Mouse (Mus musculus) left cerebral cortex, postnatal 25 days (tissue): ENCODE measurements around the gene Mast4. TPM values are rescaled to one million over a fixed set of nuclear protein-coding genes. Genes with fewer than 3 reads are reported as not detected.

Experiments
- DNase-seq, 2 experiments: peaks; one replicate each; pipeline ENCODE4 v3.0.0; 2022; ENCODE audit warnings: low spot score in 2 of 2, mixed read lengths in 1 of 2
- intact Hi-C: fragments of 180-260 bp; cut with DNase I; formaldehyde crosslinking; loops from one replicate; pipeline ENCODE4 v1.15.1; 2025
- total RNA-seq, 2 experiments: library from RNA; stranded (reverse); gene quantifications; 2 replicates each; pipeline ENCODE4 v1.2.3; 2021

The Mast4 gene
- total RNA-seq, 2 experiments from 2014 or later = 41.2 to 46.7 TPM

DNA sequence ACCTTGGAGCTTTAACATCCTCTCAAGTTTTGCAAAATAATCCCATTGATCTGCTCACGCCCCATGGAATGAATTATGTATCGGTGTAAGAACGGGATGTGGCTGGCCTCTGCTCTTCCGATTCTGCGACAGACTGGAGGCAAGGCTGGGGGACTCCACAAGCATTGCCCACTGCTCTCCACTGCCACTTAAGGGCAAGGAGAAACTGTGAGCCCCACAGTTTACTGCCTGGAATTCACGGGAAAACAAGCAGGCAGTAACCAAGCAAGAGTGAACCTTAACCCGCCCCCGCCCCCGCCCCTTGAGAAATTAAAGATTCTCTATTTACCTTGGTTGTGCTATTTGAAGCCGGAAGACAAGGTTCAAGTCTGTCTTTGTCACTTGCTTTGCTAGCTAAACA lies 444.3 kb downstream of the Mast4 start:
- intact Hi-C loops = no loop called here

DNA sequence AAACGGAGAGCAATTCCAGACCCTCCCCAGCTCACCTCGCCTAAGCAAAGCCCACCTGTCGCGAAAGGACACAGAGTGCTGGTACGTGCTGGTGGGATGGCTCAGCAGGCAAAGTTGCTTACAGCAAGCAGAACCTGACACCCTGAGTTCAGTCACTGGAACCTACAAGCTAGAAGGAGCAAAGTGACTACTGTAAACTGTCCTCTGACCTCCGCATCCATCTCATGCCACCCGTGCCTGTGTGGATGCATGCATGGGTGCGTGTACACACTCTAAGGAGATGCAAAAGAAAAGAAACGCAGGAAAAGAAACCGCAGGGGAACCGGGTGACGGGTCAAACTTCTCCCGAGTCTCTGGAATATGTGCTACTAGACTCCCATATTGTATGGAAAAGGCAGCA lies 444.8 kb downstream of the Mast4 start:
- intact Hi-C loops = no loop called here
- DNase-seq = no peak

More for the DNA sequence above, 444.3 kb downstream of the Mast4 start:
- DNase-seq = no peak

DNA sequence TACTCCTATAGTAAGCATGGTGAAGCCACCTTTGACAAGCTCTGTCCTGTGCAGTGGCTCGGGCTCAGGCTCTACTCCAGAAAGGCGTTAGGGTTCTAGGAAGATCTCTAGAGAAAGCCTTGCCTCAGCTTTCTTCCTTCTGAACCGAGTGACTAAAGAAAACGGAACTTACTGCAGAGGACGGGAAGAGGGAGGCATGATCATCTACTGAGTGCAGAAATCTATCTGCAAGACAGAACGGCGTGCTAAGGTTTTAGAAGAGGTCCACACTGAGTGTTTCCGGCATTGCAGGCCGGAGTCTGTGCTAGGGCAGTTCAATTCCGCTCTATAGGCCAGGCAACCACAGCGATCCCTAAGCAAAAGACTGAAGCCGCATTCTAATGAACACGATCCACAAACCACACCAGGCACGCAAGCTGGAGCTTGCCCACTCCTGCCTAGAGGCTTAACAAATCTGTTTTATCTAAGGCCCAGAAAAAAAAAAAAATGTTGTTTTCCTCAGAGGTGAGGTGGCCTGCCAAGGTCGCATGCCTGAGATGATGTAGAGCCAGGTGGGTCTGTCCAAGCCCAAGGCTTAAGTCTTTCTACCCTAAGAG lies 445.3 kb downstream of the Mast4 start:
- intact Hi-C loops = no loop called here
- no peak for DNase-seq

DNA sequence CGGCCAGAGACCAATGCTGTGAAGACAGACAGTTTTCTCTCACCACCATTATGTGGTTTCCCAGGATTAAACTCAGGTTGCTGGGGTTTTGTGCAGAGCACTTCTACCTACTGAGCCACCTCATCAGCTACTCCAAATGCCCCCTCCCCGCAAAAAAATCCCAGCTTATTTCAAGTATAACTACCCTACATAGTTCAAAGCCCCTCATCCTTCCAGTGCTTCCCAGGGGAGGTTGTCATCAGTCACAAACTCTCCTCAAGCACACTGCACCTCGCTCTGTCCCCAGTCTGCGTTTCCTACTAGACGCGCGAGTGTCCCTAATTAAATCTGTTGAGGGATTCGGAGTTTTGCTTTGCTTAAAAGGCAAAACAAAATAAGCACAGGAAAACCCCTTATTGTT lies 446.1 kb downstream of the Mast4 start:
- no peak for DNase-seq
- intact Hi-C loops = no loop called here

DNA sequence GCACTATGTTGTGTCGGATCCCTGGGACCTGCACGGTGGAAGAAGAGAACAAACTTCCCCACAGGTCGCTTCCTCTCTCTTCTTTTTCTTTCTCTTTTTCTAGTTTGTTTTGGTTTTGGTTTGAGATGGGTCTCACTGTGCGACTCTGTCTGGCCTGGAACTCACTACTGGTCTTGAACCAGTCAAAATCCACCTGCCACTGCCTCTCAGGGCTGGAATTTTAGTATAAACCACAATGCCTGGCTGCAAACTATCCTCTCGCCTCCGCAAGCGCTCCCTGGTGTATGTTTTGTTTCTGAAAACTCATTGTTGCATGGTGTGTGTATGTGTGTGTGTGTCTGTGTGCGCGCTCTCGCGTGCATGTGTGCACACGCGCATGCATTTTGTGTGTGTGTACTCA lies 446.8 kb downstream of the Mast4 start:
- no peak for DNase-seq
- intact Hi-C loops = no loop called here

DNA sequence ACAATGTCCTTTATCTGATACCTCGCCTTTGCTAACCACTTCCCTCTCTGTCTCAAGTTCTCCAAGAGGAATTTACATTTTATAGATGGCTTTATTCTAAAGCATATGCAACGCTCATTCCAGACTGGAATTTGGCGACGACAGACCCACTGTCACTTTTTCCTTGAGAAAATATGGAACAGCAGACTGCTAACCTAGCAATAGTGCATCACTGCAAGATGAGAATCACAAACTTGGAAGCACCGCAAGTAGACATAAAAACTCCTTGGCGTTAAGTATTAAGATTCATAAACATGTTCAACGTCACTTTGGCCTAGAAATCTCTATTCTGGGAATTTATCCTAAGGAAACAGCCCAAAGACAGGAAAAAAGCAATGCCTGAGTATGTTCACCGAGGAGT lies 447.5 kb downstream of the Mast4 start:
- intact Hi-C loops = no loop called here
- no peak for DNase-seq

DNA sequence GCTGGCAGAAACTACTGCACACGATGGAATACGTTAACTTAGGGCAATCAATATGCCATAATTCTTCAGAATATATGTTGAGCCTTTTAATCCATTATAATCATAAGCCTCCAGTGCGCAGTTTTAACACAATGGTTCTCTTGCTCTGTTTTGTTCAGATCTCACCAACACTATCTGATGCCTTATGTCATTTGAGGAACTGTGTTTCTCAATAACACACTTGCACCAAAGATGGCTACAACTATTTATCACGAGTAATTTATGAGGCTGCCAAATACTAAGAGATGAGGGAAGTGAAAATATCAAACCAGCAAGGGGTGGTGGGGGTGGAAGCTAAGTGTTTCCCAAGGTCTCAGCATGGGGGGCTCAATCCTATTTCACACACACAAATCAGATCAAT lies 448.1 kb downstream of the Mast4 start:
- intact Hi-C loops = no loop called here
- DNase-seq = no peak

DNA sequence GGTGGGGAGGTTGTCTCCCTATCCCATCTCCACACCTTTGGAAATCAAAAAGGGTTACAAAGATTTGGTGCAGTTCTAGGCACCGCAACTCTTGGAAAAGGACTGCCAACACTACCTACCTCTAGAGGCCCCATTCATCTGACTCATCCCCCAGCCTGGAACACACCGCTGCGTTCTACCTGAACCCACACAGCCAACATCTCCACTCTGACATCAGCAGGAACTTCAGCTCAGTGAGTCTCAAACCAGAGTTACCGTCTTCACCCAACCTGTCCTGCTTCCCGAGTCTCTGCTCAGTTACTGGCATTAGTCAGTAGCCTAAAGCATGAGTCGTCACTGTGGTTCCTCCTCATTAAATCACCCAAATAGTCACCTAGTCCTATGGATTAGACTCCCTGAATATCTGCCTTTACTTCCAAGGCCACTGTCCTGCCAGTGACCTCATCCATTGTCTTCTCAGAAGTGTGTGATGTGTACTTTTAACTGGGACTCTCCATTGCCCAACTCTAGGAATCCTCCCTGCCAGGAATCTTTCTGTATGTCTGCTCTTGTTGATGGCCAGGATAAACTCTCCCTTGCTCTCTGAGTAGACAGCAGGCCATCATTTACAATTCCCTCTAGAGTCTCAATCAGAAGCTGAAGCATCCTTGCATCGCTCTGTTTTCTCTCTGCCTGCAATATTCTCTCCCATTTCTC lies 453.8 kb downstream of the Mast4 start:
- no peak for DNase-seq
- intact Hi-C loops = no loop called here

DNA sequence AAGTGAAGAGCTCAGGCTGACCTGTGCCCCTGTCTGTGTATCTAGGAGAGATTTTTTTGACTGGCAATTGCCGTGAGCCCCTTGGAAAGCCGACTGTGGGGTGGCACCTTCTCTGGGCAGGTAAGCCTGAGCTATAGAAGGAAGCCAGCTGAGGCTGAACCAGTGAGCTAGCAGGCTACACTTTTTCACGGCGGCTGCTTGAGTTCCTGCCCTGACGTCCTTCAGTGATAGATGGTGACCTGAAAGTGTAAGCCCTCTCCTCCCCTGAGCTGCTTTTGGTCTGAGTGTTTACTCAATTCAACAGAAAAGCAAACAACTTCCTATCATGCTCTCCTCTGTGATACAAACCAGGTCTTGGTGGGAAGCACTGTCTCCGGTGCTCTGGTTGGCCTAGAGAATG lies 455.7 kb downstream of the Mast4 start:
- DNase-seq = no peak

DNA sequence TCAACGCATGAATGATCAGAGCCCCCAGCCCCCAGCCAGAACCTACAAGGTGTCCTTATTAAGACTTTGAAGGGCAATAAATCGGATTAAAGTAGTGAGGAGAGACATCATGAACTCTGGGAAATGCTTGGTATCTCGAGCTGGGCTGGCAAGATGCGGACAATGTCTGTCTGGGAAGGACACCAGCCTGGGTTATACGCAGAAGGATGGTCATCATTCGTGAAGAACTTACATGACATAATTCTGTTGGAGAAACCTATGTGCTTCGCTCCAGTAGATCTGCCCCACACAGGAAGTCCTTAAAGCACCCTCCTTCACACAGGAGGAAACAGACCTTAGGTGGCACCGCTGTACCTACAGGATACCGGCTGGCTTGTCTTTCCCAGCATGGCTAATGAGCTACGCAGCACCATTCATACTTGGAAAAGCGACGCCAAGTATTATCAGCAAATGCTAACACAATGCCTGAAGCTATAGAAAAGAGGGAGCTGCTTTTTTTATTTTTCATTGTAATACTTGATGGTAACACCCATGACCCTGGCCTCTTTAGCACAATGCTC lies 456.5 kb downstream of the Mast4 start:
- intact Hi-C loops = no loop called here

More for the DNA sequence above, 455.7 kb downstream of the Mast4 start:
- intact Hi-C loops = no loop called here

DNA sequence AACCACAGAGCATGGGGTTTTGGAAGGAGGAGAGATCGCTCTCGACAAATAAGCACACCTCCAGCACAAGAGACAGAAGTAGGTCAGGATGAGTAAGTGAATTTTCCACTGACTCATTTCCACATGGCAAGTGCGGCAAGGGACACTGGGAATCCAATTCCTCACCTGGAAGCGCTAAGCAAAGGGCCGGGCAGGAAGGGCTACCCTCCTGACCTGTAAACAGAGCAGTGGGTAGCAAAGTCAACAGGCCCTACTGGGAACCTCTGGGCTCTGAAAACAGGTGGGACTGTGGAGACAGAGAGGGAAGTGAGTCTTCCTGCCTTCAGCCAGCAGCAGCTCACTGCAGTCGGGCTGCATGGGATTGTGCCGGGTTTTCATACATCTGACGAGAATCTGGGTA lies 457.1 kb downstream of the Mast4 start:
- intact Hi-C loops = no loop called here
- DNase-seq = peak; percentile 42 to 80

More for the DNA sequence above, 456.5 kb downstream of the Mast4 start:
- no peak for DNase-seq

DNA sequence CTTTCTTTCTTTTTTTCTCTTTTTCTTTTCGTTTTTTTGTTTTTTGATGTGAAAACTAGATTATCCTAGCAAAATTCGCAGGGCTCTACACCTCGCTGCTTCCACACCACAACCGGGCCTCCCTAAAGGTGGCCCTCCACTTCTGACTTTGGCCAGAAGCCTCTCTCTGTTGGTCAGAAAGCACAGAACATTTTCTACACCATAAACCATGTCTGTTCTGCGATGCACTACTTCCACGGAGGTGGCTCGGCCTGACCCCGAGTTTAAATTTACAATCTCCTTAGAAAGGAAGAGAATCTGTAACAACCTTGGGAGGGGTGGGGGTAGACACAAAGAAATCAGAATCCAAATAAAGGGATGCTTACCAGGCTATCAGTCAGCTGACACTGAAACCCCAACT lies 458.8 kb downstream of the Mast4 start:
- intact Hi-C loops = no loop called here
- no peak for DNase-seq

DNA sequence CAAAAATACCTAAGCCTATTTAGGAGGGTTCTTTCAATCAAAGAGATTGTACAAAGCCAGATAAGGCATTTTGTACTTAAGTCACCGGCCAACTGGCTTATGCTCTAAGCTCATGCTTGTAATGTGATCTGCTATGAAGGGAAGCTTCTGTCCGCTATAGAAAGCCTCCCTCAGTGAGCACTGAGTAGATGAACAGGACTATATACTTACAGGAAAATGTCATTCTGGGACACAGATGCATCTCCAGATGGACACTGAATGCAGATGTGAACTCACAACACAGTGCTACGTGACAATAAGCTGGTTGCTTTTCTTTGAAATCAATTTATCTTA lies 459.2 kb downstream of the Mast4 start:
- intact Hi-C loops = no loop called here
- DNase-seq = no peak

DNA sequence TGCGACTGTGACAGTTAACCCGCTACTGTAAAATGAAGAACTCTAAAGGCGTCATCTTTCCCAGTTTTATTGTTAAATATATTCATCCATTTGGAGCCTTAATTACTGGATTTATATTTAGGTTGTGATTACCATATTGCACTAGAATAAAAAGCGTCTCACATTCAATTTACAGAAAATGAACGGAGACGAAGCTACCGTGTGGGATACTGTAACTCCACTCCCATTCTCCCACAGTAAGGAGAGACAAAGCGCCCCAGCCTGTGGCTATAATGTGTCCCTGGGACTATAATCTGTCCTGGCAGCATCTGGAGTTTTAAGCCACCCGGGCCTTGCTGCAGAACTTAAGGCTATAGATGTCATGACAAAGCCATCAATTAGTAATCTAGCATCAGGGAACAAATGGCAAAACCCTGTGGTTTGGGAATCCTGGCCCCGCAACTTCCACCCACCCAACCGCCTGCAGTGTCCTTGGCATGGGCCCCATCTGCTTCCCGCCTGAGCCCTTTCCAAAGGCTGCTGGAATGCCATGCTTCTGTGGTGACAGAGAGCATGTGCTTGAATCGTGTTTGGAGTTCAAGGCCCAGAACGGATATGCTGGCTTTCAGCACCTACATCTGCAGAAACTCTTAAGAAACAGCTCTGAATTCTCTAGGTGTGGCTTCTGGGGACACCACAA lies 459.7 kb downstream of the Mast4 start:
- peak; percentile 21 to 57 for DNase-seq
- intact Hi-C loops = no loop called here

DNA sequence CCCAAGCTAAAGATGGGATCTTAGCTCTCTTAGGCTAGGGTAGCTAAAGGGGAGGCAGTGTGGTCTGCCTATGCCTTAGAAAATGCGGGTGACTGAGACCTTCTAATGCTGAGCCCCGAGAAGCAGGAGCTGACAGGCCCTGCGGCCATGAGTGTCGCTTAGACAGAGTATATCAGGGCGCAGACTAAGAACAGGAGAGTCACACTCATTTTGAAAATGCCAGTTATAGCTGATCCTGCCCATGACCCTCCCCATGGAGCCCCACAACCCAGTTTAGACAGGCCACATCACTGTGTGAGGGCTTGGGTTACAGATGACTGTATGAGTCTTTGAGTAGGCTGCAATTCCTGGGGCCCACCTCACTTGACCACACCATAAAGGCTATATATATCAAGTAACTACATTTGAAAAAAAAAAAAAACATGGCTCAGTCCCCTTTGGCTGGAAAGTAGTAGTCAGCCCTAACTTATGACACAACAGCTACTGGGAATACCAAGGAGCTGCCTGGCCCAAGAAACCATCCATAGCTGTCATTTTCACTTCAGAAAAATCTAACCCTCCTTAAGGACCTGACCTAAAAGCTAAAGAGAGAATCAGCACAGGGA lies 460.8 kb downstream of the Mast4 start:
- DNase-seq = no peak
- intact Hi-C loops = no loop called here

DNA sequence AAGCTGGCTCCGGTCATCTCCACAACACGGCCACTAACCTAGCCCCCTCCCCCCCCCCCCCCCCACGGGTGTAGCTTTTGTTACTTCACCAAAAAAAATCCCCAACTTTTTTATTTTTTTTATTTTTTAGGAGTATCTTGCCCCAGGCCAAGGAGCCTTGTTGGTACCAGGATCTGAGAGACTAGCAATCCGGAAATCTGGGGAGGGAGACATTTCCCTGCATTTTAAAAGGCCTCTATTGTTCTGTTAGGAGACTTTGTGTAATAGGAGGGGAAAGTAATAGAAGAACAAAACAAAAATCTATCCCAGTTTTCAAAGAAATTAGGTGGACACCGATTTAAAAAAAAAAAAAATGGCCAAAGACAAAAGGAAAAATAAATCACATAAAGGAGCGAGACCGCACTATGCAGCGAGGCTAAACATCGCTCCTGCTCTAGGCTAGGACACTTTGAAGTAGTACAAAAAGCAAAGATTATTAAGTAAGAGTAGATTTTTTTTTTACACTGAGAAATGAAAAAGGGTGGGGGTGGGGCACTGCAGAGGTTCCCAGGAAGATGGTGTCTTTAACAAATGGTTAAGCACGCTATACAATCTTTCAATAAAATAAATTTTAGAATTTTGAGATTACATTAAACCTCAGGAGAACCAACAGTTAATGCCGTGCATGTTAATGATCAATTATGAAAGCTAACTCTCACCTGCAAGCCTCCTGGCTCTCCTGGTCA lies 462.8 kb downstream of the Mast4 start:
- DNase-seq = no peak
- intact Hi-C loops = no loop called here

DNA sequence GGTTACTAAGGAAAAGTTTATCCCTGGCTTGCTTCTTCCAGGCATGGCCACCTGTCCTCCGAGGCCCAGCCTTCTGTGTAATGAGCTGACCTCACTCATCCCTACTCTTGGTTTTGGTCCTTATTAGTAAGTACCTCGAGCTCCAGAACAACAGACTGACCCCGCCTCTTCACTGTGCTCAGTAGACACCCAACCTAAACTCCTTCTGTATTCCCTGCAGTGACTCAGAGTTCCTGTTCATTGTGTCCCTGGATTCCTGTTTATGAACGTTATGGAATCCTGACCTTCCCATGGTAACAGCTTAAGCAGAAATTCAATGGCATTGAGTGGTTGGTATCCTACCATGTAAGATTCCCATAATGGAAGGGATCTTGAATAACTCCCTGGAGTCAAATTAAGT lies 464.8 kb downstream of the Mast4 start:
- intact Hi-C loops = no loop called here
- no peak for DNase-seq

DNA sequence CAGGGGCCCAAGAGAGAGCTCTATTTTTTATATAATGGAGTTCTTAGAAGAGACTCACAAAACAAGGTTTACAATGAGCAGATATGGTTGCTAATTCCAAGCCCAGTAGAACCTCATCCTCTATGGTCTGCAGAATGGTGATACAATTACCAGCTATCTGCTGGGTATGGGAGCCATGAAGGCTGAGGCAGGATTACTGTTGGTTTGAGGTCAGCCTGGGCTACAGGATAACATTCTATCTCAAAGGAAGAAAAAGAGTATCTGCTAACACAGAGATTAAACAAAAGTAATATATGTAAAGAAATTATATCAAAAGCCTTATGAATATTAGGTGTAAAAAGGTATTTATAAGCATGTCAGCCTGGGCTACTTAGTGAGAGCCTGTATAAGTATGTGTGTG lies 467.5 kb downstream of the Mast4 start:
- intact Hi-C loops = no loop called here
- no peak for DNase-seq

DNA sequence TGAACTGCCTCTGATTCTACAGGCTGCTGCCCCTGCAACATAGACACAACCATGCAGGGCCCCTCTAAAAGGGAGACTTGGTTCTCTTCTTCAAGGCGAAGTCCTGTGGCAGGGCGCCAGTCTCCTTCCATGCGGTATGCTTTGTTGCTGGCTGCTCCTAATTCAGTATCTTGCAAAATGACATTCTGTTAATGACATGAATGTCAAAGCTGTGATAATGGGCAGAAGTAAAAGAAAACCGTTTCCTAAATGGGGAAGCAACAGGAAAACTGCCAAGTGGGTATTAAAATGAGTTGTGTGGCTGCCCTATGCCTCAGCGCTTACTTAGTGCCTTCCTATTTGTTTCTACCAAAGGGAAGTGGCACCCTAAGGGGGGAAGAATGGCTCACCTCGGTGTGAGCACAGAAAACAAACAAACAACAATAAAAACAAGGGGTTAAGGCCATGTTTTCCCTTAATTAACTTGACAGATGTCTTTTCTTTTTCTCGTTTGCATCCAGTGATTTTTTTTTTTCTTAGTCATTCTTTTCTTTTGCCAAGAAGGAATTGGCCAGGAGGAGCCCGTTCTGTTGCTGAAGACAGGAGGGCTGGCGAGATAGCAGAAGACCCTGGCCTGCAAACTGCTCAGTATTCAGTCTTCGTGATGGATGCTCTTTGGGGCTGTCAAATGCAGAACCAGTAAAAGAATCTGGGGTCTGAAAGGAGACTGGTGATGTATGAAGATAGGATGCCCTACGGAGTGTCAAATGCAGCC lies 468.1 kb downstream of the Mast4 start:
- DNase-seq = no peak
- intact Hi-C loops = no loop called here
